Mouse (Mus musculus): ENCODE data around the gene Cnot2. TPM values are rescaled to one million over a fixed set of nuclear protein-coding genes. Genes with fewer than 3 reads are reported as not detected.
"Not testable (repeated sequence)": the region's sequence is repeated elsewhere in the genome, so short reads cannot be mapped to it uniquely, and the experiment has no call there.

The Cnot2 gene
- 138 and 142 TPM in 2 replicates for polyA plus RNA-seq (2014; fragmentation: Nextera tagmentation; extraction: Ambion mirVana)

- DNase-seq (ENCODE audit: low spot score): peak; percentile 95
- Histone ChIP-seq H3K27me3 (ENCODE audit: control insufficient read depth, insufficient read depth, low read length) (no peaks in the 10 kb centered on the region), H3K9ac (ENCODE audit: low read depth, low read length) (peak within 1 kb of the TSS; percentile 95), H3K4me3 (ENCODE audit: low read depth, low read length) (peak within 1 kb of the TSS; percentile 96), H3K9me3 (ENCODE audit: control insufficient read depth, low read length) (no peaks in the 10 kb centered on the region), H3K4me1 (replicated peaks; ENCODE audit: control insufficient read depth, insufficient read depth, low read length) (no peaks in the 10 kb centered on the region), H3K36me3 (ENCODE audit: control insufficient read depth, insufficient read depth, low read length) (no peaks in the 10 kb centered on the region), H3K4me2 (replicated peaks; ENCODE audit: low read depth, low read length) (peak within 1 kb of the TSS; percentile 67), H3K27ac (ENCODE audit: low read depth, low read length) (peak within 1 kb of the TSS; percentile 98)
- under 1% methylated on average over 46 of the region's 47 CpGs for WGBS
- peak; percentile 91 for ATAC-seq (ENCODE audit: low FRiP score)
Observed at GRCm38 (mm10) chr10:116581369-116581718, at the start of gene Cnot2. Gene Cnot2 (minus strand): TSS chr10:116581511.

- H3K4me3 ChIP-seq (ENCODE audit: low read depth, low read length): no peak overlapping the region
- no peaks in the 10 kb centered on the region for H3K9me3 ChIP-seq (ENCODE audit: control insufficient read depth, low read length)
- ATAC-seq (ENCODE audit: low FRiP score) (no peak), DNase-seq (ENCODE audit: low spot score) (no peak)
- no peaks in the 10 kb centered on the region for H3K36me3 ChIP-seq (ENCODE audit: control insufficient read depth, insufficient read depth, low read length)
- no peak overlapping the region for H3K4me2 ChIP-seq (replicated peaks; ENCODE audit: low read depth, low read length)
- WGBS: 80% methylated on average over 5 of the region's 5 CpGs
- H3K27me3 ChIP-seq (ENCODE audit: control insufficient read depth, insufficient read depth, low read length): no peaks in the 10 kb centered on the region
- H3K27ac ChIP-seq (ENCODE audit: low read depth, low read length): no peak overlapping the region
- H3K4me1 ChIP-seq (replicated peaks; ENCODE audit: control insufficient read depth, insufficient read depth, low read length): no peaks in the 10 kb centered on the region
- no peak overlapping the region for H3K9ac ChIP-seq (ENCODE audit: low read depth, low read length)
Observed at GRCm38 (mm10) chr10:116628926-116629325, 47.6 kb upstream of the Cnot2 start.

GRCm38 (mm10) chr10:116626009-116626408 is 44.7 kb upstream of the Cnot2 start:
- ATAC-seq (ENCODE audit: low FRiP score) (no peak), DNase-seq (ENCODE audit: low spot score) (no peak)
- no peak overlapping the region for H3K9ac ChIP-seq (ENCODE audit: low read depth, low read length)
- no peaks in the 10 kb centered on the region for H3K36me3 ChIP-seq (ENCODE audit: control insufficient read depth, insufficient read depth, low read length)
- no peak overlapping the region for H3K27ac ChIP-seq (ENCODE audit: low read depth, low read length)
- no peaks in the 10 kb centered on the region for H3K27me3 ChIP-seq (ENCODE audit: control insufficient read depth, insufficient read depth, low read length)
- 87% methylated on average over 1 of the region's 1 CpGs for WGBS
- H3K9me3 ChIP-seq (ENCODE audit: control insufficient read depth, low read length): no peaks in the 10 kb centered on the region
- H3K4me3 ChIP-seq (ENCODE audit: low read depth, low read length): no peak overlapping the region
- no peak overlapping the region for H3K4me2 ChIP-seq (replicated peaks; ENCODE audit: low read depth, low read length)
- no peaks in the 10 kb centered on the region for H3K4me1 ChIP-seq (replicated peaks; ENCODE audit: control insufficient read depth, insufficient read depth, low read length)

- not testable (repeated sequence) for H3K4me2 ChIP-seq (replicated peaks; ENCODE audit: low read depth, low read length); H3K4me1 ChIP-seq (replicated peaks; ENCODE audit: control insufficient read depth, insufficient read depth, low read length); H3K36me3 ChIP-seq (ENCODE audit: control insufficient read depth, insufficient read depth, low read length); H3K9ac ChIP-seq (ENCODE audit: low read depth, low read length); ATAC-seq (ENCODE audit: low FRiP score); DNase-seq (ENCODE audit: low spot score); H3K27ac ChIP-seq (ENCODE audit: low read depth, low read length); H3K9me3 ChIP-seq (ENCODE audit: control insufficient read depth, low read length); H3K27me3 ChIP-seq (ENCODE audit: control insufficient read depth, insufficient read depth, low read length); H3K4me3 ChIP-seq (ENCODE audit: low read depth, low read length)
- 93% methylated on average over 8 of the region's 10 CpGs for WGBS
Observed at GRCm38 (mm10) chr10:116613250-116613649, 31.9 kb upstream of the Cnot2 start.

GRCm38 (mm10) chr10:116604905-116605162 is 23.5 kb upstream of the Cnot2 start:
- Histone ChIP-seq H3K9me3 (ENCODE audit: control insufficient read depth, low read length) (no peaks in the 10 kb centered on the region), H3K9ac (ENCODE audit: low read depth, low read length) (no peak overlapping the region), H3K4me3 (ENCODE audit: low read depth, low read length) (no peak overlapping the region), H3K4me1 (replicated peaks; ENCODE audit: control insufficient read depth, insufficient read depth, low read length) (no peaks in the 10 kb centered on the region), H3K27me3 (ENCODE audit: control insufficient read depth, insufficient read depth, low read length) (no peaks in the 10 kb centered on the region), H3K4me2 (replicated peaks; ENCODE audit: low read depth, low read length) (no peak overlapping the region), H3K27ac (ENCODE audit: low read depth, low read length) (no peak overlapping the region), H3K36me3 (ENCODE audit: control insufficient read depth, insufficient read depth, low read length) (no peaks in the 10 kb centered on the region)
- no peak for DNase-seq (ENCODE audit: low spot score)
- WGBS: 95% methylated on average over 4 of the region's 4 CpGs
- no peak for ATAC-seq (ENCODE audit: low FRiP score)

GRCm38 (mm10) chr10:116604081-116604904 is 23.0 kb upstream of the Cnot2 start:
- Histone ChIP-seq H3K4me3 (ENCODE audit: low read depth, low read length) (no peak overlapping the region), H3K9ac (ENCODE audit: low read depth, low read length) (no peak overlapping the region), H3K4me2 (replicated peaks; ENCODE audit: low read depth, low read length) (no peak overlapping the region), H3K27ac (ENCODE audit: low read depth, low read length) (no peak overlapping the region), H3K4me1 (replicated peaks; ENCODE audit: control insufficient read depth, insufficient read depth, low read length) (no peaks in the 10 kb centered on the region), H3K36me3 (ENCODE audit: control insufficient read depth, insufficient read depth, low read length) (no peaks in the 10 kb centered on the region), H3K9me3 (ENCODE audit: control insufficient read depth, low read length) (no peaks in the 10 kb centered on the region), H3K27me3 (ENCODE audit: control insufficient read depth, insufficient read depth, low read length) (no peaks in the 10 kb centered on the region)
- ATAC-seq (ENCODE audit: low FRiP score) (no peak), DNase-seq (ENCODE audit: low spot score) (no peak)
- WGBS: 87% methylated on average over 6 of the region's 6 CpGs

- Histone ChIP-seq H3K4me1 (replicated peaks; ENCODE audit: control insufficient read depth, insufficient read depth, low read length) (no peaks in the 10 kb centered on the region), H3K4me2 (replicated peaks; ENCODE audit: low read depth, low read length) (no peak overlapping the region), H3K9me3 (ENCODE audit: control insufficient read depth, low read length) (no peaks in the 10 kb centered on the region), H3K36me3 (ENCODE audit: control insufficient read depth, insufficient read depth, low read length) (no peaks in the 10 kb centered on the region), H3K27me3 (ENCODE audit: control insufficient read depth, insufficient read depth, low read length) (no peaks in the 10 kb centered on the region), H3K9ac (ENCODE audit: low read depth, low read length) (no peak overlapping the region), H3K4me3 (ENCODE audit: low read depth, low read length) (no peak overlapping the region), H3K27ac (ENCODE audit: low read depth, low read length) (no peak overlapping the region)
- DNase-seq (ENCODE audit: low spot score) (no peak), ATAC-seq (ENCODE audit: low FRiP score) (no peak)
- WGBS: 91% methylated on average over 14 of the region's 14 CpGs
Observed at GRCm38 (mm10) chr10:116599056-116599850, 17.9 kb upstream of the Cnot2 start.

GRCm38 (mm10) chr10:116582738-116583137 is 1.4 kb upstream of the Cnot2 start:
- Histone ChIP-seq H3K4me2 (replicated peaks; ENCODE audit: low read depth, low read length) (peak overlapping the region; percentile 67; the same call in 1 of the 2 replicates), H3K9me3 (ENCODE audit: control insufficient read depth, low read length) (no peaks in the 10 kb centered on the region), H3K4me3 (ENCODE audit: low read depth, low read length) (peak overlapping the region; percentile 96), H3K36me3 (ENCODE audit: control insufficient read depth, insufficient read depth, low read length) (no peaks in the 10 kb centered on the region), H3K4me1 (replicated peaks; ENCODE audit: control insufficient read depth, insufficient read depth, low read length) (no peaks in the 10 kb centered on the region), H3K9ac (ENCODE audit: low read depth, low read length) (no peak overlapping the region), H3K27me3 (ENCODE audit: control insufficient read depth, insufficient read depth, low read length) (no peaks in the 10 kb centered on the region), H3K27ac (ENCODE audit: low read depth, low read length) (no peak overlapping the region)
- 25% methylated on average over 6 of the region's 6 CpGs for WGBS
- no peak for ATAC-seq (ENCODE audit: low FRiP score)
- peak; percentile 30 for DNase-seq (ENCODE audit: low spot score)

Measured in hindbrain, embryonic 11.5 days (tissue).